Mouse (Mus musculus): ENCODE data around the gene Cog5. TPM values are rescaled to one million over a fixed set of nuclear protein-coding genes. Genes with fewer than 3 reads are reported as not detected.

Gene Cog5
- polyA plus RNA-seq, 1 experiment from 2014 or later = 30.8 TPM

GRCm38 (mm10) chr12:31773612-31774011 lies 118.9 kb downstream of the Cog5 start:
- ATAC-seq (ENCODE audit: low FRiP score) = no peak

GRCm38 (mm10) chr12:31784291-31784690 lies 129.6 kb downstream of the Cog5 start:
- H3K4me3 ChIP-seq (replicated peaks) = no peak overlapping the region
- no peak for ATAC-seq (ENCODE audit: low FRiP score)
- no peak overlapping the region for H3K27ac ChIP-seq
- no peaks in the 10 kb centered on the region for H3K27me3 ChIP-seq
- no peak overlapping the region for H3K9ac ChIP-seq
- H3K4me2 ChIP-seq = no peak overlapping the region
- no peaks in the 10 kb centered on the region for H3K9me3 ChIP-seq
- 71% methylated on average over 1 of the region's 1 CpGs for WGBS
- no peaks in the 10 kb centered on the region for H3K36me3 ChIP-seq (replicated peaks)
- 0 out of 2 replicates have a peak, but pooled peaks cover 3% of the 10 kb centered on the region for H3K4me1 ChIP-seq

More at GRCm38 (mm10) chr12:31773612-31774011, 118.9 kb downstream of the Cog5 start:
- Histone ChIP-seq H3K4me2 (no peak overlapping the region), H3K27ac (no peak overlapping the region), H3K36me3 (replicated peaks) (no peaks in the 10 kb centered on the region), H3K9me3 (no peaks in the 10 kb centered on the region), H3K4me3 (replicated peaks) (no peak overlapping the region), H3K9ac (no peak overlapping the region), H3K4me1 (no peaks in the 10 kb centered on the region), H3K27me3 (no peaks in the 10 kb centered on the region)
- 87% methylated on average over 3 of the region's 3 CpGs for WGBS

GRCm38 (mm10) chr12:31788530-31788929 lies 133.9 kb downstream of the Cog5 start:
- no peaks in the 10 kb centered on the region for H3K36me3 ChIP-seq (replicated peaks)
- no peak overlapping the region for H3K27ac ChIP-seq
- H3K27me3 ChIP-seq = no peaks in the 10 kb centered on the region
- no peak for ATAC-seq (ENCODE audit: low FRiP score)
- H3K9ac ChIP-seq = no peak overlapping the region
- no peak overlapping the region for H3K4me2 ChIP-seq
- no peak overlapping the region for H3K4me3 ChIP-seq (replicated peaks)
- H3K9me3 ChIP-seq = no peaks in the 10 kb centered on the region
- WGBS = 93% methylated on average over 3 of the region's 3 CpGs
- 0 out of 2 replicates have a peak, but pooled peaks cover 3% of the 10 kb centered on the region for H3K4me1 ChIP-seq

GRCm38 (mm10) chr12:31806410-31807154 lies 151.9 kb downstream of the Cog5 start:
- Histone ChIP-seq H3K27ac (no peak overlapping the region), H3K9ac (no peak overlapping the region), H3K36me3 (replicated peaks) (no peaks in the 10 kb centered on the region), H3K27me3 (no peaks in the 10 kb centered on the region), H3K4me2 (no peak overlapping the region), H3K9me3 (no peaks in the 10 kb centered on the region), H3K4me1 (no peaks in the 10 kb centered on the region), H3K4me3 (replicated peaks) (no peak overlapping the region)
- no peak for ATAC-seq (ENCODE audit: low FRiP score)
- WGBS = 90% methylated on average over 5 of the region's 5 CpGs

GRCm38 (mm10) chr12:31818051-31818461 lies 163.4 kb downstream of the Cog5 start:
- H3K9ac ChIP-seq = no peak overlapping the region
- H3K27me3 ChIP-seq = no peaks in the 10 kb centered on the region
- H3K4me1 ChIP-seq = no peaks in the 10 kb centered on the region
- no peak overlapping the region for H3K27ac ChIP-seq
- ATAC-seq (ENCODE audit: low FRiP score) = no peak
- no peak overlapping the region for H3K4me2 ChIP-seq
- no peak overlapping the region for H3K4me3 ChIP-seq (replicated peaks)
- H3K9me3 ChIP-seq = no peaks in the 10 kb centered on the region
- WGBS = 84% methylated on average over 3 of the region's 3 CpGs
- H3K36me3 ChIP-seq (replicated peaks) = no peaks in the 10 kb centered on the region

GRCm38 (mm10) chr12:31819096-31819495 lies 164.4 kb downstream of the Cog5 start:
- Histone ChIP-seq H3K4me3 (replicated peaks) (no peak overlapping the region), H3K4me2 (no peak overlapping the region), H3K9me3 (no peaks in the 10 kb centered on the region), H3K9ac (no peak overlapping the region), H3K36me3 (replicated peaks) (no peaks in the 10 kb centered on the region), H3K27me3 (no peaks in the 10 kb centered on the region), H3K27ac (no peak overlapping the region), H3K4me1 (no peaks in the 10 kb centered on the region)
- ATAC-seq (ENCODE audit: low FRiP score) = no peak

GRCm38 (mm10) chr12:31819520-31819919 lies 164.9 kb downstream of the Cog5 start:
- Histone ChIP-seq H3K4me2 (no peak overlapping the region), H3K4me1 (no peaks in the 10 kb centered on the region), H3K36me3 (replicated peaks) (no peaks in the 10 kb centered on the region), H3K27me3 (no peaks in the 10 kb centered on the region), H3K9ac (no peak overlapping the region), H3K9me3 (no peaks in the 10 kb centered on the region), H3K4me3 (replicated peaks) (no peak overlapping the region), H3K27ac (no peak overlapping the region)
- 81% methylated on average over 7 of the region's 7 CpGs for WGBS
- ATAC-seq (ENCODE audit: low FRiP score) = no peak

- no peaks in the 10 kb centered on the region for H3K36me3 ChIP-seq (replicated peaks)
- no peak overlapping the region for H3K4me3 ChIP-seq (replicated peaks)
- no peaks in the 10 kb centered on the region for H3K9me3 ChIP-seq
- no peak overlapping the region for H3K27ac ChIP-seq
- H3K4me2 ChIP-seq = no peak overlapping the region
- H3K27me3 ChIP-seq = no peaks in the 10 kb centered on the region
- H3K4me1 ChIP-seq = no peaks in the 10 kb centered on the region
- no peak for ATAC-seq (ENCODE audit: low FRiP score)
- no peak overlapping the region for H3K9ac ChIP-seq
- WGBS = 77% methylated on average over 3 of the region's 3 CpGs
Measured at GRCm38 (mm10) chr12:31823671-31824070, 169.0 kb downstream of the Cog5 start.

- Histone ChIP-seq H3K4me3 (replicated peaks) (no peak overlapping the region), H3K36me3 (replicated peaks) (no peaks in the 10 kb centered on the region), H3K27me3 (no peaks in the 10 kb centered on the region), H3K9me3 (no peaks in the 10 kb centered on the region), H3K4me2 (no peak overlapping the region), H3K4me1 (no peaks in the 10 kb centered on the region), H3K9ac (no peak overlapping the region), H3K27ac (no peak overlapping the region)
- ATAC-seq (ENCODE audit: low FRiP score) = no peak
- WGBS = 72% methylated on average over 5 of the region's 5 CpGs
Measured at GRCm38 (mm10) chr12:31824831-31825230, 170.2 kb downstream of the Cog5 start.

- H3K9me3 ChIP-seq = no peaks in the 10 kb centered on the region
- H3K4me1 ChIP-seq = no peaks in the 10 kb centered on the region
- no peak overlapping the region for H3K4me3 ChIP-seq (replicated peaks)
- H3K27ac ChIP-seq = no peak overlapping the region
- H3K36me3 ChIP-seq (replicated peaks) = no peaks in the 10 kb centered on the region
- no peaks in the 10 kb centered on the region for H3K27me3 ChIP-seq
- no peak for ATAC-seq (ENCODE audit: low FRiP score)
- H3K4me2 ChIP-seq = no peak overlapping the region
- 60% methylated on average over 10 of the region's 10 CpGs for WGBS
- no peak overlapping the region for H3K9ac ChIP-seq
Measured at GRCm38 (mm10) chr12:31825821-31826220, 171.2 kb downstream of the Cog5 start.

GRCm38 (mm10) chr12:31826476-31826875 lies 171.8 kb downstream of the Cog5 start:
- Histone ChIP-seq H3K4me2 (no peak overlapping the region), H3K9ac (no peak overlapping the region)
- ATAC-seq (ENCODE audit: low FRiP score) = no peak

GRCm38 (mm10) chr12:31835480-31835879 lies 180.8 kb downstream of the Cog5 start:
- peaks cover 14% of the 10 kb centered on the region for H3K4me1 ChIP-seq
- no peak overlapping the region for H3K27ac ChIP-seq
- H3K4me3 ChIP-seq (replicated peaks) = no peak overlapping the region
- H3K9ac ChIP-seq = no peak overlapping the region
- no peak overlapping the region for H3K4me2 ChIP-seq
- H3K27me3 ChIP-seq = no peaks in the 10 kb centered on the region
- WGBS = 76% methylated on average over 5 of the region's 5 CpGs
- H3K9me3 ChIP-seq = no peaks in the 10 kb centered on the region
- H3K36me3 ChIP-seq (replicated peaks) = no peaks in the 10 kb centered on the region
- ATAC-seq (ENCODE audit: low FRiP score) = no peak

More at GRCm38 (mm10) chr12:31826476-31826875, 171.8 kb downstream of the Cog5 start:
- Histone ChIP-seq H3K4me3 (replicated peaks) (no peak overlapping the region), H3K9me3 (no peaks in the 10 kb centered on the region), H3K36me3 (replicated peaks) (no peaks in the 10 kb centered on the region), H3K4me1 (no peaks in the 10 kb centered on the region), H3K27ac (no peak overlapping the region), H3K27me3 (no peaks in the 10 kb centered on the region)
- 90% methylated on average over 2 of the region's 2 CpGs for WGBS

- no peaks in the 10 kb centered on the region for H3K9me3 ChIP-seq
- H3K27me3 ChIP-seq = no peaks in the 10 kb centered on the region
- no peak overlapping the region for H3K27ac ChIP-seq
- no peak overlapping the region for H3K4me2 ChIP-seq
- no peak overlapping the region for H3K9ac ChIP-seq
- no peaks in the 10 kb centered on the region for H3K36me3 ChIP-seq (replicated peaks)
- H3K4me3 ChIP-seq (replicated peaks) = no peak overlapping the region
- no peak for ATAC-seq (ENCODE audit: low FRiP score)
- peaks cover 14% of the 10 kb centered on the region for H3K4me1 ChIP-seq
- 0% methylated on average over 1 of the region's 1 CpGs for WGBS
Measured at GRCm38 (mm10) chr12:31836211-31836610, 181.5 kb downstream of the Cog5 start.
